Mouse (Mus musculus): ENCODE measurements at regions not wholly inside any gene's neighbourhood (a gene's known extent, or its start where the extent isn't known, plus 50 kb on each side); places are given as distances from the start of the nearest gene placed in this dataset.

DNA sequence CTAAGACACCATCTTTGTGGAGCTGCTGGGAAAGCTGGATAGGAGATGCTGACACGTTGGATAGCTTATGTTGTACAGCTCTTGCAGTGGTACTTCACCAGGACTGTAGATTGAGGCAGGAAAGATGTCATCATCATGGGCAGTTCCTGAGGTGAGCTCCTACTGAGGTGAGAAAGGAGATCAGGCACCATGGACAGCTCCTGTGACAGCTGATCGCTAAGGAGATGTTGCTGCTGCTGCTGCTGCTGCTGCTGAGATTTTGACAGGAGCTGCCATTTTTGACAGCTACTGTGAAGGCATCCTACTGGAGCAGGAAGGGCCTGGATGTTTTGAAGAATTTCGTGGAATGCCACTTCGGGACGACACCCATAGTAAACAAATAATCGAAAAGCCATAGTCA, 152.6 kb downstream of the Adam29 start:
- DNase-seq: no peak

DNA sequence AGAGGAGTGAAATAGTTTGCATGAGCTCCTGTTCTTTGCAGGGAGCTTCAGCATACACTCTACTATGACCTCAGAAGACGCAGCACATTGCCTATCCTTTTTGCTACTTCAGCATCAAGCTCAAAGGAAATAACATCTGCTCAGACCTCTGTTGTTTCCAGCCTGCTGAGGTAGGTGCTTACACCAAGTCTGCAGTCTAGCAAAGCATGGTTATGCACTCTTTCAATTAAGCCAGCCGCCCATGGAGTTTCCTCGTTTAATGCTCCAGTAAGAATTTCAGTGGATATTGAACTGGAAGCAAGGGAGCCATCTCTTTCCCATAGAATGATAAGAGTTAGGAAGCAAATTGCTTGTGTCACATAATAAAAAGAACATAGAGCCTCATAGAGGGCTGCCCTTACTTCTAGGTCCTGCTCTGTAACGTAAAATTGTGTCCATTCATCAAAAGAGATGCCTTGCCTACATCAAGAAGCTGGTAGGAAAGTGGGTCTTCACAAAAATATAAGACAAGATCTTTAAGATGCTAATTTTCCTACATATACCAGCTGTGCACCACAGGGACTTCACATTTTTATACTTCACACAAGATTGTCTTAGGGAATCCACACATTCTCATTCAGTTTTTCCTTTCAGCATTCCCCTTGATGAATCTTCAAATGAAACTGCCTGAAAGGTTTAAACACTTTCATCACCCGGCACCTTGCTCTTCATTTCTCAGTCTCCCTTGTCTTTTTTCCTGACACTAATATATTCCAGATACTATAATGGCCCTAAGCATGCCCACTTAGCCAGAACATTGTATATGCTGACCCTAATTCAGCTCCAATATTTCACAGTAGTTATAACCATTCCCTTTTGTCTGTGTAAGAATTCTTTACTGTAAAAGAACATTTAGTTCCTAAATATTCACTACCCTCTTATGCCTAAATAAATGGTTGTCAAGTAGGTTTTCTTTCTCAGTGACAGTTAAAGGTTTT, 182.2 kb downstream of the Adam29 start:
- no peak for DNase-seq

DNA sequence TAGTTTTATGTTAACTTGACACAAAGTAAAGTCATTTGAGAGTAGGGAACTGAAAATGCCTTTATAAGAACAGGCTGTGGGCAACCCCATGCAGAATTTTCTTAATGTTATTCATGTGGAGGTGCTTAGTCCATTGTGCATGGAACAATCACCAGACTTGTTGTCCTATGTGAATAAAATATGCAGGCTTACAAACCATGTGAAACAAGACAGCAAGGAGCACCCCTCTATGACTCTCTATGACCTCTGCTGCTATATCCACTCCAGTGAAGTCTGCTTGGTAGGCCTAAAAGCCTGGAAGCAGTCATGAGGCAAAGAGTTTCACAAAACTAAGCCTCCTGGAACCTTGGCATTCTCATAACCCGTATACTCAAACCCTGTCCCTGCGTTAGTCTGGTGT, 215.0 kb downstream of the Adam29 start:
- DNase-seq: no peak

DNA sequence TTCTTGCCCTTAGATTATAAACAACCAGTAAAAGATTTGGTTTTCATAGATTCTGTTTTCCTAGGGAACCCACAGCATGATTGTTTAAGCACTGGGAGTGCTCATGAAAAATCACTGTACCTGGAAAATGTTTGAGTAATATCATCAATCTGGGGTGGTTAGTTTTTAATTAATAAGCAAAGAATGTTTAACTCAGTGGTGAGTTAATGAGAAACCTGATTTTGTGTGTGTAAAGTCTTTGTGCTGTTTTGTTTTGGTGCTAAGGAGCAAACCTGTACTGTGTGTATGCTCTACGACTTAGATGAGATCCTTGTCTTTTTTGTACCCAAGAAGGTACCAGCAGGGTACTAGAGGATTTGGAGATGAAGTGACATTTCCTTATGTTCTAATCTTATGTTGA, 226.3 kb downstream of the Adam29 start:
- peak; percentile 66 for DNase-seq

DNA sequence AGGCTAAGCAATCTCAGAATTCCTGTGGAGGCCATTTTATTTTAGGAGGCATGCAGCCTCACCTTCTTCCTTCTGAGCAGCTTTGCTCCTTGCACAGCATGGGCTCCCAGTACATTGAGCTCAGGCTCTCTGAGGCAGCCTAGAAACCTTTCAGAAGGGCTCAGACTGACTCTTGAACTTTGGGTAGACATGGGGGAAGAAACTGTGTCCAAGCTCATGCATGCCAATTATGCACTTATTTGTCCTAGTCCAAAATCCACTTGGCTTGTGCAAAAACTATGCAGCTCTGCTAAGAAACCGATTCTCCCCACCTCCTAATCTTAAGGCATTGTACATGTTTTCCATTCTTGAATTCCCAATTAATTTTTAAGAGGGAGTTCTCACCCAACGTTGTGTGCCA, 268.0 kb downstream of the Adam29 start:
- DNase-seq: peak; percentile 55

DNA sequence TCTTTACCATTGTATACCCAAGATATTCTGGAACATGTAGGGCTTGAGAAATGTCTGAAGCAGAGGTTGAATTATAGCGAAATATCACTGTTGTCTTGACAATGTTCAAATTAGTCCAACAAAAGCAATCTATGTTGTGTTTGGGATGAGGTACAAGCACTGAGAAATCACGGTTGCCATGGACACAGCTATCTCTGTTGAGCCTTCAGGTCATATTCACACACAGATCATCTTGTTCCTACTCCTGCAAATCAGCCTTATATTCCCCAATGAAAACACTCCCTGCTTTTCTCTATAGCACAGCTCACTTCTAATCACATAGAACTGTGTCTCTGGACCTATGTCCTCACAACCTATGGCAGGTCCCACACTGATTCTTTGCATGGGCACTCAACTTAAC, 284.3 kb downstream of the Adam29 start:
- DNase-seq: no peak

Data from kidney, adult 9 months (tissue).